Mouse (Mus musculus) heart, embryonic 14.5 days (tissue): Measurements from ENCODE around the gene Pkd1l2. TPM values are rescaled to one million over a fixed set of nuclear protein-coding genes. Genes with fewer than 3 reads are reported as not detected.

Source experiments
- ATAC-seq: fragments of 200-750 bp; cut with Nextera tagmentation; 2 replicates; pipeline ENCODE4 v1.8.0; 2017; ENCODE audit warnings: low read depth, moderate TSS enrichment; ENCODE audit not compliant: insufficient number of reproducible peaks, insufficient read depth, low FRiP score
- H3K27ac ChIP-seq, 2 experiments: fragments of 200-500 bp in 1 of 2; fragments of 300-500 bp in 1 of 2; sonication (generic) in 1 of 2; replicated peaks in 1 of 2; 2 replicates each; pipeline ENCODE4 v1.5.1; 2012 to 2014; ENCODE audit warnings: low read depth in 2 of 2, low read length in 2 of 2, control low read depth in 1 of 2, mild to moderate bottlenecking in 1 of 2, mixed read lengths in 1 of 2; ENCODE audit not compliant: control insufficient read depth in 1 of 2, insufficient read depth in 1 of 2
- H3K27me3 ChIP-seq: fragments of 300-500 bp; sonication (generic); 2 replicates; pipeline ENCODE4 v1.6.1; 2014; ENCODE audit warnings: mild to moderate bottlenecking, low read length, control low read depth; ENCODE audit not compliant: control insufficient read depth, insufficient read depth
- H3K36me3 ChIP-seq: fragments of 300-500 bp; sonication (generic); 2 replicates; pipeline ENCODE4 v1.6.1; 2014; ENCODE audit warnings: mild to moderate bottlenecking, control low read depth, low read length, mixed read lengths; ENCODE audit not compliant: control insufficient read depth, insufficient read depth
- H3K4me1 ChIP-seq, 2 experiments: fragments of 200-500 bp in 1 of 2; fragments of 300-500 bp in 1 of 2; sonication (generic) in 1 of 2; 2 replicates each; pipeline ENCODE4 v1.6.1; 2012 to 2014; ENCODE audit warnings: low read length in 2 of 2, control low read depth in 1 of 2, mixed read lengths in 1 of 2; ENCODE audit not compliant: control insufficient read depth in 2 of 2, insufficient read depth in 2 of 2
- H3K4me2 ChIP-seq: fragments of 300-500 bp; sonication (generic); 2 replicates; pipeline ENCODE4 v1.6.1; 2014; ENCODE audit warnings: mild to moderate bottlenecking, low read length
- H3K4me3 ChIP-seq, 2 experiments: fragments of 200-500 bp in 1 of 2; fragments of 300-500 bp in 1 of 2; sonication (generic) in 1 of 2; 2 replicates each; pipeline ENCODE4 v1.5.1; 2012 to 2014; ENCODE audit warnings: low read length in 2 of 2, mild to moderate bottlenecking in 2 of 2, control low read depth in 1 of 2, low read depth in 1 of 2, moderate library complexity in 1 of 2; ENCODE audit not compliant: control insufficient read depth in 1 of 2, insufficient read depth in 1 of 2
- H3K9ac ChIP-seq: fragments of 300-500 bp; sonication (generic); 2 replicates; pipeline ENCODE4 v1.6.1; 2014; ENCODE audit warnings: mild to moderate bottlenecking, low read length
- H3K9me3 ChIP-seq: fragments of 300-500 bp; sonication (generic); 2 replicates; pipeline ENCODE4 v1.6.1; 2016; ENCODE audit warnings: low read length, control low read depth; ENCODE audit not compliant: control insufficient read depth
- WGBS: fragments of 180-500 bp; shearing (Covaris S2); extraction: QIAGEN DNeasy Blood & Tissue Kit; methylation state at CpG from one replicate; pipeline ENCODE4 v1.1.7; 2014; 5-methylcytosine and 5-hydroxymethylcytosine counted together
- polyA plus RNA-seq: library from polyadenylated mRNA; unstranded; fragments of >200 nt; fragmentation: Nextera tagmentation; extraction: Ambion mirVana; gene quantifications from 2 replicates; pipeline ENCODE4 v1.2.1, GENCODE M21; 2014

Gene Pkd1l2
- 0.14 TPM in 1 of 2 replicates, not detected in the other for polyA plus RNA-seq

- WGBS = 67% methylated on average over 8 of the region's 8 CpGs
- no peak within 1 kb of the TSS for H3K4me2 ChIP-seq
- H3K27ac ChIP-seq = no peak within 1 kb of the TSS
- H3K4me1 ChIP-seq = peaks cover 22 to 36% of the 10 kb centered on the region in 2 experiments
- no peak within 1 kb of the TSS for H3K9ac ChIP-seq
- no peaks in the 10 kb centered on the region for H3K9me3 ChIP-seq
- ATAC-seq = no peak
- no peak within 1 kb of the TSS for H3K4me3 ChIP-seq
- no peaks in the 10 kb centered on the region for H3K27me3 ChIP-seq
- H3K36me3 ChIP-seq = no peaks in the 10 kb centered on the region
Observed at GRCm38 (mm10) chr8:117082399-117082872, at the start of gene Pkd1l2. Gene Pkd1l2, minus strand, starts transcription at chr8:117082449.

- H3K36me3 ChIP-seq = no peaks in the 10 kb centered on the region
- H3K27me3 ChIP-seq = no peaks in the 10 kb centered on the region
- 76% methylated on average over 8 of the region's 8 CpGs for WGBS
- no peak overlapping the region for H3K4me3 ChIP-seq
- no peaks in the 10 kb centered on the region for H3K9me3 ChIP-seq
- H3K4me2 ChIP-seq = no peak overlapping the region
- H3K4me1 ChIP-seq = no peaks in the 10 kb centered on the region
- H3K27ac ChIP-seq = no peak overlapping the region
- no peak for ATAC-seq
- no peak overlapping the region for H3K9ac ChIP-seq
Observed at GRCm38 (mm10) chr8:117127063-117127462, 44.8 kb upstream of the Pkd1l2 start.

GRCm38 (mm10) chr8:117126411-117126810 is 44.2 kb upstream of the Pkd1l2 start:
- Histone ChIP-seq H3K9me3 (no peaks in the 10 kb centered on the region), H3K4me1 (no peaks in the 10 kb centered on the region), H3K27ac (no peak overlapping the region), H3K27me3 (no peaks in the 10 kb centered on the region), H3K4me2 (no peak overlapping the region), H3K4me3 (no peak overlapping the region), H3K9ac (no peak overlapping the region), H3K36me3 (no peaks in the 10 kb centered on the region)
- ATAC-seq = no peak
- 85% methylated on average over 3 of the region's 3 CpGs for WGBS

- no peak overlapping the region for H3K4me3 ChIP-seq
- H3K9me3 ChIP-seq = no peaks in the 10 kb centered on the region
- H3K27me3 ChIP-seq = no peaks in the 10 kb centered on the region
- no peak overlapping the region for H3K4me2 ChIP-seq
- no peaks in the 10 kb centered on the region for H3K36me3 ChIP-seq
- H3K9ac ChIP-seq = no peak overlapping the region
- no peak overlapping the region for H3K27ac ChIP-seq
- ATAC-seq = no peak
- 90% methylated on average over 3 of the region's 3 CpGs for WGBS
- H3K4me1 ChIP-seq = peaks cover 0 to 2% of the 10 kb centered on the region in 2 experiments; a peak in 1 of 4 replicates
Observed at GRCm38 (mm10) chr8:117125854-117126253, 43.6 kb upstream of the Pkd1l2 start.

- Histone ChIP-seq H3K27ac (no peak overlapping the region), H3K9me3 (no peaks in the 10 kb centered on the region), H3K4me1 (peaks cover 0 to 2% of the 10 kb centered on the region in 2 experiments; a peak in 1 of 4 replicates), H3K9ac (no peak overlapping the region), H3K36me3 (no peaks in the 10 kb centered on the region), H3K4me3 (no peak overlapping the region), H3K27me3 (no peaks in the 10 kb centered on the region), H3K4me2 (no peak overlapping the region)
- ATAC-seq = no peak
- WGBS = 74% methylated on average over 13 of the region's 13 CpGs
Observed at GRCm38 (mm10) chr8:117123850-117124633, 41.8 kb upstream of the Pkd1l2 start.

GRCm38 (mm10) chr8:117121277-117121676 is 39.0 kb upstream of the Pkd1l2 start:
- H3K9me3 ChIP-seq = no peaks in the 10 kb centered on the region
- H3K4me3 ChIP-seq = no peak overlapping the region
- no peak overlapping the region for H3K9ac ChIP-seq
- no peak for ATAC-seq
- WGBS = 67% methylated on average over 8 of the region's 8 CpGs
- H3K27me3 ChIP-seq = no peaks in the 10 kb centered on the region
- H3K36me3 ChIP-seq = no peaks in the 10 kb centered on the region
- no peak overlapping the region for H3K4me2 ChIP-seq
- no peak overlapping the region for H3K27ac ChIP-seq
- peaks cover 0 to 2% of the 10 kb centered on the region in 2 experiments; a peak in 2 of 4 replicates for H3K4me1 ChIP-seq

- Histone ChIP-seq H3K9ac (no peak overlapping the region), H3K4me1 (peaks cover 8 to 10% of the 10 kb centered on the region in 2 experiments), H3K27ac (no peak overlapping the region), H3K36me3 (no peaks in the 10 kb centered on the region), H3K4me2 (no peak overlapping the region), H3K27me3 (no peaks in the 10 kb centered on the region), H3K4me3 (no peak overlapping the region), H3K9me3 (no peaks in the 10 kb centered on the region)
- no peak for ATAC-seq
- WGBS = 77% methylated on average over 9 of the region's 9 CpGs
Observed at GRCm38 (mm10) chr8:117118409-117118808, 36.2 kb upstream of the Pkd1l2 start.
